Mouse (Mus musculus) embryonic facial prominence, embryonic 11.5 days (tissue): Measurements from ENCODE around the gene Aatf. TPM values are rescaled to one million over a fixed set of nuclear protein-coding genes. Genes with fewer than 3 reads are reported as not detected.
"Not testable (repeated sequence)": the region's sequence is repeated elsewhere in the genome, so short reads cannot be mapped to it uniquely, and the experiment has no call there.

Experiments used
- ATAC-seq: fragments of 200-750 bp; cut with Nextera tagmentation; replicated peaks from 2 replicates; pipeline ENCODE4 v1.8.0; 2017; ENCODE audit warnings: low read depth; ENCODE audit not compliant: insufficient number of reproducible peaks, low FRiP score, low TSS enrichment
- DNase-seq: peaks from one replicate; pipeline ENCODE4 v3.0.0-alpha.2; 2015; ENCODE audit warnings: low spot score
- H3K27ac ChIP-seq: fragments of 300-500 bp; sonication (generic); replicated peaks from 2 replicates; pipeline ENCODE4 v1.5.1; 2014; ENCODE audit warnings: mild to moderate bottlenecking, low read depth, low read length, control low read depth
- H3K27me3 ChIP-seq: fragments of 300-500 bp; sonication (generic); 2 replicates; pipeline ENCODE4 v1.6.1; 2014; ENCODE audit warnings: mild to moderate bottlenecking, low read length, moderate library complexity, mixed read lengths; ENCODE audit not compliant: control insufficient read depth, insufficient read depth
- H3K36me3 ChIP-seq: fragments of 300-500 bp; sonication (generic); replicated peaks from 2 replicates; pipeline ENCODE4 v1.6.1; 2014; ENCODE audit warnings: low read depth, mild to moderate bottlenecking, low read length, moderate library complexity, mixed read lengths; ENCODE audit not compliant: control insufficient read depth, insufficient read depth
- H3K4me1 ChIP-seq: fragments of 300-500 bp; sonication (generic); 2 replicates; pipeline ENCODE4 v1.6.1; 2014; ENCODE audit warnings: low read length, mixed read lengths; ENCODE audit not compliant: control insufficient read depth, insufficient read depth
- H3K4me2 ChIP-seq: fragments of 300-500 bp; sonication (generic); 2 replicates; pipeline ENCODE4 v1.6.1; 2014; ENCODE audit warnings: low read depth, mild to moderate bottlenecking, control low read depth, low read length, moderate library complexity
- H3K4me3 ChIP-seq: fragments of 300-500 bp; sonication (generic); 2 replicates; pipeline ENCODE4 v1.5.1; 2014; ENCODE audit warnings: low read depth, low read length, control low read depth
- H3K9ac ChIP-seq: fragments of 300-500 bp; sonication (generic); replicated peaks from 2 replicates; pipeline ENCODE4 v1.6.1; 2014; ENCODE audit warnings: mild to moderate bottlenecking, control low read depth, low read length
- H3K9me3 ChIP-seq: fragments of 300-500 bp; sonication (generic); replicated peaks from 2 replicates; pipeline ENCODE4 v1.6.1; 2016; ENCODE audit warnings: mild to moderate bottlenecking, low read length, inconsistent platforms, mixed read lengths; ENCODE audit not compliant: control insufficient read depth
- WGBS: fragments of 180-500 bp; shearing (Covaris S2); extraction: QIAGEN DNeasy Blood & Tissue Kit; methylation state at CpG from one replicate; pipeline ENCODE4 v1.1.7; 2014; 5-methylcytosine and 5-hydroxymethylcytosine counted together
- polyA plus RNA-seq: library from polyadenylated mRNA; unstranded; fragments of >200 nt; fragmentation: Nextera tagmentation; extraction: Ambion mirVana; gene quantifications from 2 replicates; pipeline ENCODE4 v1.2.1, GENCODE M21; 2014

Aatf gene
- polyA plus RNA-seq, 1 experiment from 2014 or later, result 56.6 TPM

DNA sequence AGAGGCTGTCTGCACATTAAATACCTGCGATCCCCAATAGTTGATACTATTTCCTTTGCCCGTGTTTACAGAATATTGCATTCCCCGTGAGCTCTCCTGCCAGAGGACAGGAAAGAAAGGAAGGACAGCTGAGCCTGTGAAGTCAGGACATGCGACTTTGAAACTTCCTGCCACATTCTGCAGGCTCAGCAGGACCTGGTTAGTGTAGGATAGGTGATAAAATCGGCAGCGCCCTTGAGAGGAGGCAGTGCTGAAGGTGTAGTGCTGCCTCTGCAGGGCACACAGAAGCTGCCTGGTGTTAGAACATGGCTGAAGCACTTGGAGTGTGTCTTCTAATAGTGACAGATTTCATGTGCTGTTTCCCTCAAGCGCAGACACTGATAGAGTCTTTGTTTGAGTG is 119.8 kb downstream of the Aatf start:
- DNase-seq (no peak), ATAC-seq (no peak)
- no peak overlapping the region for H3K4me3 ChIP-seq
- no peaks in the 10 kb centered on the region for H3K27me3 ChIP-seq
- H3K9ac ChIP-seq, result no peak overlapping the region
- no peak overlapping the region for H3K27ac ChIP-seq
- H3K4me1 ChIP-seq, result no peaks in the 10 kb centered on the region
- WGBS, result 81% methylated on average over 7 of the region's 7 CpGs
- H3K4me2 ChIP-seq, result no peak overlapping the region
- no peaks in the 10 kb centered on the region; the same call in 1 of the 2 replicates for H3K36me3 ChIP-seq
- H3K9me3 ChIP-seq, result no peaks in the 10 kb centered on the region

DNA sequence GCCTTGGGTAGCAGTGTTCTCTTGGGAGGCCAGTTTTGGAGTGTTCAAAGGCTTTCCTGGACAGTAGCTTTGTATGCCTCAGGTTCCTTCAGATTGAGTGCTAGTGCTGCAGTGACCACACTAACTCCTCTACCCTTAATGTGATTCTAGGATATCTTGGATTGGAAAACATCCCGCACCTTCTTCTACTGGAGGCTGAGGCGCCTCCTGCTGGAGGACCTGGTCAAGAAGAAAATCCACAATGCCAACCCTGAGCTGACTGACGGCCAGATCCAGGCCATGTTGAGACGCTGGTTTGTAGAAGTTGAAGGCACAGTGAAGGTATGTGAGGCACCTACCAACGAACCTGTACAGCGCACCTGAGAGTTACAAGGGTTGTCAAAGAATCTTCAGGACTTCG is 121.3 kb downstream of the Aatf start:
- not testable (repeated sequence) for H3K4me1 ChIP-seq, ATAC-seq, DNase-seq, H3K36me3 ChIP-seq, H3K4me2 ChIP-seq, H3K9me3 ChIP-seq, H3K27ac ChIP-seq, H3K27me3 ChIP-seq, H3K4me3 ChIP-seq, H3K9ac ChIP-seq
- WGBS, result 76% methylated on average over 7 of the region's 7 CpGs

DNA sequence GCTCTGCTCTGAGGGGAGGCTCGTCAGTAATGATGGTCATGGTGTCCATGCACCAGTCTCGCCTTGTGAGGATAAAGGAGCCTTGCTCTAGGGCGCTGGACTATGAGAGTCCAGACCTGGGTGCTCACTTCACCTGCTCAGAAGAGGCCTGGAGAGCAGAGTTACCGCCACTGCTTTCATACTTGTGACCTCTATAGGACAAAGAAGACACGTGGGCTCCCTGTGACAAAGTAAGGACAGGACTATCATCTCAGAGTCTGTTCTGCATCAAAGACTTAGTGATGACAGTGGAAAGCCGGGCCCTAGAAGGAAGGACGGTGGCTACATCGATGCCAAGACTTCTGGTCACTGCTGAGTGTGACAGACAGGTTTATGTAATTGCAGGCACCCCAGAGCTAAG is 122.2 kb downstream of the Aatf start:
- no peak overlapping the region for H3K27ac ChIP-seq
- DNase-seq (no peak), ATAC-seq (no peak)
- H3K36me3 ChIP-seq, result no peaks in the 10 kb centered on the region; the same call in 1 of the 2 replicates
- no peaks in the 10 kb centered on the region for H3K27me3 ChIP-seq
- no peak overlapping the region for H3K4me3 ChIP-seq
- H3K4me2 ChIP-seq, result no peak overlapping the region
- H3K9me3 ChIP-seq, result no peaks in the 10 kb centered on the region
- no peak overlapping the region for H3K9ac ChIP-seq
- 85% methylated on average over 8 of the region's 8 CpGs for WGBS
- no peaks in the 10 kb centered on the region for H3K4me1 ChIP-seq

DNA sequence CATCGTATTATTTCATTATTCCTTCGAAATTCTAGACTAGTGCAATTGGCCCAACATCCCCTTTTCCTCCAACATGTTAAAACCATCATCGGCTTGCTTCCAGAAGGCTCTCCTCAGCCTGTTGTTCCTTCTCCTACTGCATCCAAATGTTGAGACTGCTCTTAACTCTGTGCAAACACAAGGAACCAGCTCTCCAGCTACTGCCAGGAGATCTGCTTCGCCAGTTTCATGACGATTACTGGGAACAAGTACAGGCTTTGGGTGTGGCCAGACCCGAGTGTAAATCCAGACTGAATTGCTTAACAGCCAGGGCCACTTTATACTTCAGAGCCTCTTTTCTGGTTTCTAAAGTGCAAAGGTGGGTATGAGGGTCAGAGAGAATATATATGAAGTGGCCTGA is 124.0 kb downstream of the Aatf start:
- no peaks in the 10 kb centered on the region for H3K27me3 ChIP-seq
- H3K4me3 ChIP-seq, result no peak overlapping the region
- no peaks in the 10 kb centered on the region for H3K4me1 ChIP-seq
- ATAC-seq (no peak), DNase-seq (no peak)
- no peak overlapping the region for H3K4me2 ChIP-seq
- no peaks in the 10 kb centered on the region for H3K9me3 ChIP-seq
- no peak overlapping the region for H3K27ac ChIP-seq
- no peak overlapping the region for H3K9ac ChIP-seq
- 83% methylated on average over 6 of the region's 6 CpGs for WGBS
- no peaks in the 10 kb centered on the region; the same call in 1 of the 2 replicates for H3K36me3 ChIP-seq

DNA sequence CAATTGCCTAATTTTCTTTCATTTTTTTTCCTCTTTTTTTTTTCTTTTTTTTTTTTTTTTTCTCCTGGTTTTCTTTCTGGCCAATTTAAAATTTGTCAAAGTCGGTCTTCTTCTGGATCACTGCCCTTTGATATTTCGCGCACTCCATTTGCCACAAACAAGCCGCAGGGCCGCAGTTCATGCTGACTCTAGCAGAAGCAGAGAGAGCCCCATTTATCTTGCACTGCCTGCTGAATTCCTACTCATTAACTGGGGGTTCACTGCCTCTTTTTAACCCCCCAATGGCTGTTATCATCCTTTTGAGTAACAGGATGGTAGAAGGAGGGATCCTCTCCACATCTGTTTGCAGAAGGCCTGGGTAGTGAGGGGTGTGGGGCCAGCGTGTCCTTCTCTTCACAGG is 129.4 kb downstream of the Aatf start:
- Histone ChIP-seq H3K4me1 (no peaks in the 10 kb centered on the region), H3K36me3 (no peaks in the 10 kb centered on the region; the same call in 1 of the 2 replicates), H3K4me3 (no peak overlapping the region), H3K27ac (no peak overlapping the region), H3K4me2 (no peak overlapping the region), H3K9me3 (no peaks in the 10 kb centered on the region), H3K27me3 (no peaks in the 10 kb centered on the region), H3K9ac (no peak overlapping the region)
- ATAC-seq (no peak), DNase-seq (no peak)
- WGBS, result 81% methylated on average over 6 of the region's 6 CpGs

DNA sequence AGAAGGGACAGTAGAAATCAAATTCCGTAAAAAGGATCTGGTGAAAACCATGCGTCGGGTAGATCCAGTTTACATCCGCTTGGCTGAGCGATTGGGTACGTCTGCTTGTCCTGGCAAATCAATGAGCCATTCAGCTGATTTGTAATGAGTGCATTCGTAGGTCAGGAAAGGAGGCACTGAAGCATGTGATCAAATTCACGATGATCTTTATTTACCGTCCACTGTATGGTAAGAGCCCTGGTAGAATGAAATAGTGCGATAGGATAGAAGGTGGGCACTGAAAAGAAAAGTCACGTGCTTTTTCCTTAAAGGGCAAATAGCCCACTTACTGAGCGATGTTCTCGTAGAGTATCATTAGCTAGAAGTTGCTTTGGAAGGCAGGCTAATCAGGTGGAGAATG is 130.9 kb downstream of the Aatf start:
- no peak for DNase-seq
- ATAC-seq, result no peak

DNA sequence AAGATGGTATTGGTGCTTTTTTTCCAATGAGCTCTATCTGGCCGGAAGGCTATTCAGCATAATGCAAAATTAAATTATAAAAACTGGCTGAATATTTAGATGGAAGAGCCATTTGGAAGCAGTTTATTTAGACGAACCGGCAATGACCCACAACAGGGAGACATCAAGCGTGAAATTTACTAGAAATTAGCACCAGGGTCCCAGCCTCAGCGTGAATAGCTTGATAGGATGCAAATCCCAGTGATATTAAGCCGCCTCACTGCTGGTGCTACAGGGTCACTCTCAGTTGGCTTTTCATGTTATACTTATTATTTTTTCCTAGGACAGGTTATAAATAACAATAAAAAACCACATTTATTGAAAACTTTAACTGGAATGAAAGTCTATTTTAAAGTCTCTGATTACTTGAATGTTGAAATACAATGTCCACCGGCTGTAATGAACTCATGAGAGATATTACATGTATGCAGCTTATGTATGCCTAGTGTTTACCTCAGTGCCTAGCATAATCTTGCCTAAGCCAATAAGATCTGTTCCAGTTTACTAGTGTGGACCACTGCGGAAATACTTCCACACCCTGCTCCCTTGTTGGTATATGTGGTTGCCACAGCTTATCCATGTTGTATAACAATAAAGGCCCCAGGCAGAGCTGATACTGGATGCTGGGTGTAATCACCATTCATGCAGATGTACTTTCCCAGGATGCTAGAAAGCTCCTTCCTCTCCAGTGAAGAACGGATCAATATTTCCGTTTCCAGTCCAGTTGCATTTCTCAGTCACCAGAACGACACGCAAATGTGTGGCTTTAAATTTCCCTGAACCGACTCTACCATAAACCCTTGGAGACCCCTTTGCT is 136.6 kb downstream of the Aatf start:
- Histone ChIP-seq H3K36me3 (no peaks in the 10 kb centered on the region; the same call in 1 of the 2 replicates), H3K4me3 (no peak overlapping the region), H3K4me1 (no peaks in the 10 kb centered on the region), H3K4me2 (no peak overlapping the region), H3K9ac (no peak overlapping the region), H3K27ac (no peak overlapping the region), H3K9me3 (no peaks in the 10 kb centered on the region), H3K27me3 (no peaks in the 10 kb centered on the region)
- no peak for DNase-seq
- WGBS, result 86% methylated on average over 13 of the region's 13 CpGs
- ATAC-seq, result no peak

More for the DNA sequence above, 130.9 kb downstream of the Aatf start:
- Histone ChIP-seq H3K4me2 (no peak overlapping the region), H3K4me1 (no peaks in the 10 kb centered on the region), H3K4me3 (no peak overlapping the region), H3K27me3 (no peaks in the 10 kb centered on the region), H3K27ac (no peak overlapping the region), H3K36me3 (no peaks in the 10 kb centered on the region; the same call in 1 of the 2 replicates), H3K9me3 (no peaks in the 10 kb centered on the region), H3K9ac (no peak overlapping the region)
- WGBS, result 80% methylated on average over 13 of the region's 13 CpGs

DNA sequence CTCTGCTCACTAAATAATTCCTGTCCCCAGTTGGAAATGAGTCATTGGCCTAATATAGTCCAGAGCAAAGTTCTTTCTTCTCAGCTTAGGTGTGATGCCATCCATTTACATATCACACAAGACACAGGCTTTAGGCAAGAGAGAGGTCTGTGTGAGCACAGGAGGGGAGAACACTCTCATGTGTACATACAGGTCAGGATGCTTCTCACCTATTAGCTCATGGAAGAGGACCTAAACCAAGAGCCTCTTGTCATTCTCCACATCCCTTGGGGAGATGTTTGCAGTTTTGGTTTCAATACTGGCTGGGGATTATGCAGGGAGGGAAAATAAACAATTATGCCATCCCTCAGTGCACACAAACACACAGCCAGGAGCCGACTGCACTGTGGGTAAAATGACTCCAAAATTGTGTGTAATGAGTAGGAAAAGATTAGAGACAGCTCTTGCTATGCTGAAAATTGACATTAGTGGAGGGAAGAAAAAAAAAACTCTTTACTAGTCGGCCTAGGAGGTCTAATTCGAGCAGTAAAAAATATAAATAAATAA is 137.3 kb downstream of the Aatf start:
- Histone ChIP-seq H3K27me3 (no peaks in the 10 kb centered on the region), H3K9ac (no peak overlapping the region), H3K4me3 (no peak overlapping the region), H3K4me1 (no peaks in the 10 kb centered on the region), H3K9me3 (no peaks in the 10 kb centered on the region), H3K27ac (no peak overlapping the region), H3K4me2 (no peak overlapping the region), H3K36me3 (no peaks in the 10 kb centered on the region)
- 47% methylated on average over 3 of the region's 3 CpGs for WGBS
- ATAC-seq, result no peak
- no peak for DNase-seq
